Mouse (Mus musculus) forebrain, embryonic 14.5 days (tissue): ENCODE data around the gene Pde10a. TPM values are rescaled to one million over a fixed set of nuclear protein-coding genes. Genes with fewer than 3 reads are reported as not detected.

Experiments used
- ATAC-seq: fragments of 200-750 bp; cut with Nextera tagmentation; 2 replicates; pipeline ENCODE4 v1.8.0; 2017; ENCODE audit warnings: mild to moderate bottlenecking, moderate library complexity
- DNase-seq: peaks from one replicate; pipeline ENCODE4 v3.0.0-alpha.2; 2015; ENCODE audit warnings: low spot score
- H3K27ac ChIP-seq: fragments of 300-500 bp; sonication (generic); 2 replicates; pipeline ENCODE4 v1.5.1; 2014; ENCODE audit warnings: low read depth, mild to moderate bottlenecking, control low read depth, low read length, moderate library complexity
- H3K27me3 ChIP-seq: fragments of 300-500 bp; sonication (generic); replicated peaks from 2 replicates; pipeline ENCODE4 v1.6.1; 2014; ENCODE audit warnings: low read length, control low read depth, mixed read lengths; ENCODE audit not compliant: control insufficient read depth, insufficient read depth
- H3K36me3 ChIP-seq: fragments of 300-500 bp; sonication (generic); 2 replicates; pipeline ENCODE4 v1.6.1; 2014; ENCODE audit warnings: low read length, control low read depth; ENCODE audit not compliant: control insufficient read depth, insufficient read depth
- H3K4me1 ChIP-seq: fragments of 300-500 bp; sonication (generic); 2 replicates; pipeline ENCODE4 v1.6.1; 2014; ENCODE audit warnings: antibody characterized with exemption, low read length, control low read depth; ENCODE audit not compliant: control insufficient read depth, insufficient read depth
- H3K4me2 ChIP-seq: fragments of 300-500 bp; sonication (generic); 2 replicates; pipeline ENCODE4 v1.6.1; 2014; ENCODE audit warnings: mild to moderate bottlenecking, control low read depth, low read length
- H3K4me3 ChIP-seq: fragments of 300-500 bp; sonication (generic); 2 replicates; pipeline ENCODE4 v1.5.1; 2014; ENCODE audit warnings: low read depth, low read length, control low read depth
- H3K9ac ChIP-seq: fragments of 300-500 bp; sonication (generic); 2 replicates; pipeline ENCODE4 v1.6.1; 2014; ENCODE audit warnings: mild to moderate bottlenecking, low read length, control low read depth, moderate library complexity
- H3K9me3 ChIP-seq: fragments of 300-500 bp; sonication (generic); replicated peaks from 2 replicates; pipeline ENCODE4 v1.6.1; 2016; ENCODE audit warnings: low read length, control low read depth, mixed read lengths; ENCODE audit not compliant: control insufficient read depth
- WGBS: fragments of 180-500 bp; shearing (Covaris S2); extraction: QIAGEN DNeasy Blood & Tissue Kit; methylation state at CpG from one replicate; pipeline ENCODE4 v1.1.7; 2014; 5-methylcytosine and 5-hydroxymethylcytosine counted together
- polyA plus RNA-seq: library from polyadenylated mRNA; unstranded; fragments of >200 nt; fragmentation: Nextera tagmentation; extraction: Ambion mirVana; gene quantifications from 2 replicates; pipeline ENCODE4 v1.2.1, GENCODE M21; 2014

The Pde10a gene
- polyA plus RNA-seq, 1 experiment from 2014 or later: 12.1 TPM

DNA sequence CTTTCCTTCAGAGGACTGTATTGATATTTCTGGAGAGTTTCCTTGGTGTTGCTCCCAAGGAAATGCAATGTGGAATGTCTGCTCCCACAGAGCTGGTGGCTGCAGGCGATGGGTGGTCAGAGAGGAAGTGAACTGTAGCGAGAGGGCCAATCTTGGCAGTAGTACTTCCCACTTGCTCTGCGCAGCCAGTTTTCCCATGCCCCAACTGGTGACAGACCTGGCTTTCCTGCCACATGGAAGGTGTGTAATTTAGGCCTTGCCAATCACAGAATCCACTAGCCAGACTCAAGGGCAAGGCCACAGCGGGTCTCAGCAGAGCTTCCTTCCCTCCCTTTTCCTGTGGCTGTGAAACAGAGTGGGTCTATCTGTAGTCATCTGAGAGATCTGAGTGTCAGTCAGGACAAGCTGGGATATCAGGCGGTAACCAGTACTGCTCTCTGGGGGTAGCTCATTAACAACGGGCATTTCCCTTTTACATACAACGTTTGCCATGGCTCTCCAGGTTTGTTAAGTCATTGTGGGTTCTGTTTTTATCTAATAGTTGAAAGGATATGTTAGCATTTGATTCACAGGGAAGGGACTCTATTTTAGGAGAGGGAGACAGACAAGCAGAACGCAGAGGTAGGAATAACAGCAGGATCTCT lies 316.8 kb downstream of the Pde10a start:
- ATAC-seq (no peak), DNase-seq (no peak)
- Histone ChIP-seq H3K9ac (no peak overlapping the region), H3K9me3 (no peaks in the 10 kb centered on the region), H3K36me3 (no peaks in the 10 kb centered on the region), H3K27me3 (no peaks in the 10 kb centered on the region), H3K4me1 (peaks cover 28% of the 10 kb centered on the region), H3K4me3 (no peak overlapping the region), H3K4me2 (no peak overlapping the region), H3K27ac (no peak overlapping the region)
- 62% methylated on average over 8 of the region's 8 CpGs for WGBS

DNA sequence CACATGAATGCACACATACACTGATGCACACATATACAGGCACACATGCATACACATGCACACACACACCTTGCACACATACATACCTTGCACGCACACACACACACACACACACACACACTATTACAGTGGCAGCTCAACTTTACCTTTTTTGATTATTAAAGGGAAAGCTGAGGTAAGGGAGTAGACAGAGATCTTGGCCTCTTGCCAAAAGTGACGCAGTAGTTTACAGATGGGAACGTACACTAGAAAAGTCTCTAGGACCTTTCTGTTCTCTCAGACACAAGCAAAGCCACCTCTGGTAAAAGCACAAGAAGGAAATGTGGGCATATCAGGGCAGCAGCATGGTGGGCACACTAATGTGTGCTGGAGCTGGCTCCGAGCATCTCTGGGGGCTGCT lies 317.5 kb downstream of the Pde10a start:
- peaks cover 32% of the 10 kb centered on the region for H3K4me1 ChIP-seq
- 44% methylated on average over 4 of the region's 4 CpGs for WGBS
- H3K9me3 ChIP-seq: no peaks in the 10 kb centered on the region
- DNase-seq (peak; percentile 51), ATAC-seq (no peak)
- H3K27me3 ChIP-seq: no peaks in the 10 kb centered on the region
- H3K9ac ChIP-seq: no peak overlapping the region
- H3K36me3 ChIP-seq: no peaks in the 10 kb centered on the region
- no peak overlapping the region for H3K27ac ChIP-seq
- no peak overlapping the region for H3K4me3 ChIP-seq
- no peak overlapping the region for H3K4me2 ChIP-seq

- 63% methylated on average over 7 of the region's 7 CpGs for WGBS
- Histone ChIP-seq H3K9me3 (no peaks in the 10 kb centered on the region), H3K27me3 (no peaks in the 10 kb centered on the region), H3K4me3 (no peak overlapping the region), H3K4me1 (peaks cover 26% of the 10 kb centered on the region), H3K27ac (no peak overlapping the region), H3K36me3 (no peaks in the 10 kb centered on the region), H3K4me2 (no peak overlapping the region), H3K9ac (no peak overlapping the region)
- no peak for ATAC-seq
- no peak for DNase-seq
These were observed 318.8 kb downstream of the Pde10a start for GRCm38 (mm10) chr17:8843941-8844340.

GRCm38 (mm10) chr17:8846506-8846905 lies 321.3 kb downstream of the Pde10a start:
- Histone ChIP-seq H3K4me3 (no peak overlapping the region), H3K27ac (no peak overlapping the region), H3K4me1 (peaks cover 20% of the 10 kb centered on the region), H3K36me3 (no peaks in the 10 kb centered on the region), H3K9ac (no peak overlapping the region), H3K4me2 (no peak overlapping the region), H3K9me3 (no peaks in the 10 kb centered on the region), H3K27me3 (no peaks in the 10 kb centered on the region)
- DNase-seq (no peak), ATAC-seq (no peak)
- WGBS: 88% methylated on average over 6 of the region's 6 CpGs

- Histone ChIP-seq H3K4me1 (peaks cover 13% of the 10 kb centered on the region), H3K27me3 (no peaks in the 10 kb centered on the region), H3K27ac (no peak overlapping the region), H3K9ac (no peak overlapping the region), H3K36me3 (no peaks in the 10 kb centered on the region), H3K4me2 (no peak overlapping the region), H3K9me3 (no peaks in the 10 kb centered on the region), H3K4me3 (no peak overlapping the region)
- 50% methylated on average over 7 of the region's 7 CpGs for WGBS
- ATAC-seq (peak; percentile 29; the same call in 1 of the 2 replicates), DNase-seq (peak; percentile 72)
These were observed 322.4 kb downstream of the Pde10a start for GRCm38 (mm10) chr17:8847558-8847957.

GRCm38 (mm10) chr17:8851846-8852245 lies 326.7 kb downstream of the Pde10a start:
- ATAC-seq: no peak

DNA sequence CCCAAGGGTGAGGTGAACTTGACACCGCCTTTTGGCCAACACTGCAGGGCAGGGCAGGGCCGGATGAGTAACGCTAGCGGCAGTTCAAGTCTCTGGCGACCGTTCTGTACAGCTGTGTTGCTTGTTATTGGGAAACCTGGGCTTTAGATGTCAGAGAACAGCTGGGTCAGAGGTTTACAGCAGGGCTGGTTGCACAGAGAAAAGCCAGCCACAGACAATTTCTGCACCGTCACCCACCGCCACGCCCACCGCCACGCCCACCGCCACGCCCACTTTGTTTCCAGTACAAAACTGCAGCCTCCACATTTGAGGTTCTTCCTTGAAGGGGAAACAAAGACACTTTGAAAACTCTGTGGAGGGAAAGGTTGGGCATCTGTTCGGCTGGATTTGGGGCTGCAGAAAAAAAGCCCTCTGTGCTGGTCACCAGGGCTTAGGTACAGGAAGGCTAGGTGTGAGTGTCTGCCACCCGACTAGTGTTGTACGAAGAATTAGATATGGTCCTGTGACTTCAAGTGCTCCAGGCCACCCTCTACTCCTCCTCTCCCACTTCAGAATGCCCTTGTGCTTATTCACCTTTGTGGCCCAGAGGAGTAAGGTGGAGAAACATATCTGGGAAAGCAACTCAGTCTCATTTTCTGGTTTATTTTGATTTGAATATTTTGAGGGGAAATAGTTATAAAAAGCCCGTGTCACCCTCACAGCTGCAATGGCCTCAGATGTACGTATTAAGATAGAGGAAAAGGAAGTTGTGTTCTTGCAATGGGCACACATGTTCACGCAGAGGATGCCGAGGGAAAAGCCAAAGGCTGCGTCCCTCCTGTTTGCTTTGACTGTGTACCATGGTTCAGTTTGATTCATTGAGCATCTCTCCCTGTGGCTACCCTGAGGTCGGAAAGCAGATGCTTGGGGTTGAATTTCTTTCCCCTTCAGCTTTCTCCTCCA lies 331.5 kb downstream of the Pde10a start:
- ATAC-seq: peak; percentile 37; the same call in 1 of the 2 replicates
- Histone ChIP-seq H3K9me3 (no peaks in the 10 kb centered on the region), H3K27ac (no peak overlapping the region), H3K36me3 (no peaks in the 10 kb centered on the region), H3K4me1 (peaks cover 7% of the 10 kb centered on the region; the same call in 1 of the 2 replicates), H3K4me3 (no peak overlapping the region), H3K9ac (no peak overlapping the region), H3K4me2 (peak overlapping the region; percentile 8; the same call in 1 of the 2 replicates), H3K27me3 (no peaks in the 10 kb centered on the region)
- WGBS: 34% methylated on average over 22 of the region's 22 CpGs
- no peak for DNase-seq

More at GRCm38 (mm10) chr17:8851846-8852245, 326.7 kb downstream of the Pde10a start:
- Histone ChIP-seq H3K36me3 (no peaks in the 10 kb centered on the region), H3K9me3 (no peaks in the 10 kb centered on the region), H3K4me3 (no peak overlapping the region), H3K4me2 (no peak overlapping the region), H3K27ac (no peak overlapping the region), H3K9ac (no peak overlapping the region), H3K27me3 (no peaks in the 10 kb centered on the region), H3K4me1 (peaks cover 5% of the 10 kb centered on the region; the same call in 1 of the 2 replicates)
- no peak for DNase-seq
- 90% methylated on average over 6 of the region's 6 CpGs for WGBS

- H3K4me3 ChIP-seq: no peak overlapping the region
- DNase-seq (peak; percentile 32), ATAC-seq (no peak)
- no peak overlapping the region for H3K4me2 ChIP-seq
- H3K36me3 ChIP-seq: no peaks in the 10 kb centered on the region
- no peaks in the 10 kb centered on the region for H3K27me3 ChIP-seq
- 65% methylated on average over 23 of the region's 23 CpGs for WGBS
- peaks cover 12% of the 10 kb centered on the region; the same call in 1 of the 2 replicates for H3K4me1 ChIP-seq
- H3K27ac ChIP-seq: no peak overlapping the region
- H3K9ac ChIP-seq: no peak overlapping the region
- no peaks in the 10 kb centered on the region for H3K9me3 ChIP-seq
These were observed 333.7 kb downstream of the Pde10a start for GRCm38 (mm10) chr17:8858636-8859421.
